Mouse (Mus musculus) heart, adult 18-20 months (tissue): ENCODE measurements around the gene Klhl20. TPM values are rescaled to one million over a fixed set of nuclear protein-coding genes. Genes with fewer than 3 reads are reported as not detected.
"Not testable (repeated sequence)": the region's sequence is repeated elsewhere in the genome, so short reads cannot be mapped to it uniquely, and the experiment has no call there.

ENCODE experiments used
- DNase-seq, 2 experiments: peaks; one replicate each; pipeline ENCODE4 v3.0.0; 2021 to 2022; ENCODE audit warnings: mixed read lengths in 1 of 2
- long read RNA-seq, 2 experiments: library from polyadenylated mRNA; stranded (forward); transcript quantifications; one replicate each; pipeline ENCODE4 v2.0.0; 2021
- total RNA-seq, 2 experiments: library from RNA; stranded (reverse); gene quantifications; 2 replicates each; pipeline ENCODE4 v1.2.3; 2021

Gene Klhl20
- 10 to 100 TPM; 10.7 to 11.1 TPM for total RNA-seq
- long read RNA-seq, experiment 1, full-length matches to known transcripts: 4 of 6 reads
- long read RNA-seq, experiment 1, partial matches to known transcripts: 1 of 6 reads
- long read RNA-seq, experiment 1, other reads (novel, unspliced or antisense): 1 of 6 reads
- long read RNA-seq, experiment 2, full-length matches to known transcripts: 1 of 2 reads
- long read RNA-seq, experiment 2, partial matches to known transcripts: 0 of 2 reads
- long read RNA-seq, experiment 2, other reads (novel, unspliced or antisense): 1 of 2 reads

- peak; percentile 95 to 98 for DNase-seq
Measured at GRCm38 (mm10) chr1:161130726-161131664, at the start of gene Klhl20. Klhl20 (minus strand) TSS chr1:161131511.

DNA sequence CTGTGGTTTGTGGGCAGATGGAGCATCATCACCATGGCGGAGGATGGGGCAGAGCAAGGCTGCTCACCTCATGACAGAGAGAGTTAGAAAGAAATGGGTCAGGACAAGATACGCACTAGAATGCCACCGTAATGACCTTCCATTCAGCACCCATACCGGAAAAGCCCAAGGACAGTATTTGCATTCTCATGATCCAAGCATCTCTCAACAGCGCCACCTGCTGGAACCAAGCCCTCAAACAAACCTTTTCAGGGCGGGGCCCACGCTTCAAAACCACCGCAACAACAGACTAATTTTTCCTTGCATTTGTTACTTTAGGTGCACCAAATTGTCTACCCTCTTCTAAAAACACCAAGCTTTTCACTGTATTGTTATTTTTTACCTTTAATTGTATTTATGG lies 49.4 kb upstream of the Klhl20 start:
- DNase-seq: peak; percentile 6 to 63

DNA sequence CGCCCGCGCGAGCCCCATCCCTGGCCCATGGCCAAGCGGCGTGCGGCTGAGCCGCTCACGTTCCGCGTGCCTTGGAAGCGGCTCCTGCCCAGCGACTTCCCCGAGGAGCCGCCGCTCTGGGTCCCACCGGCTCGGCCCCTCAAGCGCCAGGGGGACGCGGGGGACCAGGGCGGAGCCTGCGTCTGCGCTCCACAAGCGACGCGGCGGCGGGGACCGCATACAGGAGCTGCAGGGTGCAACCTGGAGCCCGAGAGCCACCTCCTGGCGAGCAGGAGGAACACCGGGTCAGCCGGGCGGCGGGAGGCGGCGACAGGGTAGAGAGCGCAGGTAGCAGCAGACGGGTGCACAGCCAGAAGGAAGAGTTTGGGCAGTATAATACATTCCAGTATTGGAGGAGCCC lies 39.3 kb upstream of the Klhl20 start:
- DNase-seq: peak; percentile 54 to 57

DNA sequence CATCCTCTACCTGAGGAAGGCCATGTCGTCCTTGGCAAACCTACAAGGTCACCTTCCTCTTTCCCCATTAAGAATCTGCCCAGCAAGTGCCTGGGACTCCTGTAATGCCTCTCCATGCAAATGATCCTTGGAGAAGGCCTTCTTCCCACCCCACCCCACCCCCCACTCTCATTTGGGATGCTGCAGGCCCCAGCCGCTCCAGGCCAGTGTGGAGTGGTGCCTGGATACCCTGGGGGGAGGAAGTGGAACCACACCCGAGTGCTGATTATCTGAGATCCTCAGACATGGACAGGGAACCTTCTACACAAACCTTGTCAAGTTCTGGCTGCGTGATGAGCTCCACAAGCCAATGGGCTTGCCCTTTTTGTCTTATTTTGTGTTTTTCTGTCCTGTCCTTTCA lies 29.0 kb upstream of the Klhl20 start:
- no peak for DNase-seq

GRCm38 (mm10) chr1:161159214-161159613 lies 27.9 kb upstream of the Klhl20 start, which contains the start of gene Tex50:
Tex50 (minus strand) TSS chr1:161159314.
- no peak for DNase-seq

GRCm38 (mm10) chr1:161156546-161156945 lies 25.2 kb upstream of the Klhl20 start:
- no peak for DNase-seq

- DNase-seq: no peak
Measured at GRCm38 (mm10) chr1:161151098-161151497, 19.8 kb upstream of the Klhl20 start.

GRCm38 (mm10) chr1:161147888-161148287 lies 16.6 kb upstream of the Klhl20 start:
- DNase-seq: no peak

- not testable (repeated sequence) for DNase-seq
Measured at GRCm38 (mm10) chr1:161145611-161146010, 14.3 kb upstream of the Klhl20 start.

- peak in 1 of 2 experiments; percentile 3 for DNase-seq
Measured at GRCm38 (mm10) chr1:161143216-161143615, 11.9 kb upstream of the Klhl20 start.

DNA sequence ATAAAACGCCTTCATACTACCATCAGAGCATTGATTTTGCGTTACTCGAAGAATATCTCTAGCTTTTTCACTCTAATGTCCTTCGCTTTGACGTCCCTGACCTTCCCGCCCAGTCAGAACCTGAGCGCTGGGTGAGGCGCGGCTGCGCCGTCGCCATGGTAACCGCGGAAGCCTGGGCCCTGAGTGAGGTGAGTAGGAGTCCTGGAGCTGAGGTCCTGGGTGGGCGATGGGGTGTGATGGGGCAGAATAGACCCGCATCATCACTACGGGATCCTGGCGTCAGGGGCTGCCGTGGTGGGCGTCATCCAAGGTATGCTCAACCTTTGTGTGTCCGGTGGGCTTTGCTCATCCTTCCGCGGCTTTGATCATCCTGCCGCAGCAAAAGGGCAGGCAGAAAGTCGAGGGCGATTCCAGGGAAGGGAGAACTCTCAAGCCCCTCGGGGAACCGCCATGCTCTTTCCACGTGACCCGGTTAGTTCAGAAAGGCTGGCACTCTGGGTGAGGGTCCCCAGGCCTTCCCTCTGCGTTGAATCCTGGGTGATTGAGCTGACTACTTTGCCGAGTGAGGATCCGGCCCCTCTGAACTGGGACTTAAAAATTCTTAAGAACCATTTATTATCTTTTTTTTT lies 11.3 kb upstream of the Klhl20 start, which contains the start of gene Ankrd45:
TSS of gene Ankrd45 (plus strand) at position 161 of the 629 bp plus-strand sequence.
- DNase-seq: peak; percentile 7 to 14

- DNase-seq: no peak
Measured at GRCm38 (mm10) chr1:161140026-161140762, 8.9 kb upstream of the Klhl20 start.

- DNase-seq: no peak
Measured at GRCm38 (mm10) chr1:161139496-161139895, 8.2 kb upstream of the Klhl20 start.

GRCm38 (mm10) chr1:161126461-161126860 lies 4.8 kb downstream of the Klhl20 start:
- DNase-seq: no peak

DNA sequence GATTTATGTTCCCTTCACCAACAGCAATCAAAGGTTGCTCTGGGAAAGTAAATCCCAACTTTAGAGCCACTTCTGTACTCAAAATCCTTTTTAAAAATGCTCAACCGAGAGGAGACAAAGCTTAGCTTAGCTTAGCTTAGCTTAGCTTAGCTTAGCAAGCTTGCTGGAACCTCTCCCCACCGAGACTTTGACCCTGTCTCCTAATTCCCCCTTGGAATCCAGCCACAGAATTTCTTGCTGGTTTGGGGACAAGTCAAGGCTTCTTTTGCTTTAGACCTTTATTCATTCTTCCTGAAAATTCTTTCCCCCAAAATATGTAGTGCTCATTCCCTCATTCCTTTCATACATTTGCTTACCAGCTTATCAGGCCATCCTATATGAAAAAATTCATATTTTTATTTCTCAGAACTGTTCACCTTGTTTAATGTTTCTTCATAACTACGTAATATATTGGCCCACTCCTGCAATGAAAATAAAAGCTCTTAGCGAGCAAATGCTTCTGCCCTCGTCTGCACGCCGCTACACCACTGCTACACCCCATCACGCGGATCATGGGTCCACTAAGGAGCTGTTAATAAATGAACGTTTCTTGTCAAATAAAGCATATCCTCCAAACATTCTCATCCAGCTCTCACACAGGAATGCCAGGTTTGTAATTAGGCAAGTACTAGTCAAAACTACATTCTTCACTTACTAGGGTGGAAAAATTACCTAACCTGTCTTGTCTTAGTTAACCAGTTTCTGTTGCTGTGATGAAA lies 8.5 kb downstream of the Klhl20 start:
- DNase-seq: no peak

GRCm38 (mm10) chr1:161114591-161114990 lies 16.7 kb downstream of the Klhl20 start:
- DNase-seq: no peak

GRCm38 (mm10) chr1:161109216-161109615 lies 22.1 kb downstream of the Klhl20 start:
- DNase-seq: no peak

DNA sequence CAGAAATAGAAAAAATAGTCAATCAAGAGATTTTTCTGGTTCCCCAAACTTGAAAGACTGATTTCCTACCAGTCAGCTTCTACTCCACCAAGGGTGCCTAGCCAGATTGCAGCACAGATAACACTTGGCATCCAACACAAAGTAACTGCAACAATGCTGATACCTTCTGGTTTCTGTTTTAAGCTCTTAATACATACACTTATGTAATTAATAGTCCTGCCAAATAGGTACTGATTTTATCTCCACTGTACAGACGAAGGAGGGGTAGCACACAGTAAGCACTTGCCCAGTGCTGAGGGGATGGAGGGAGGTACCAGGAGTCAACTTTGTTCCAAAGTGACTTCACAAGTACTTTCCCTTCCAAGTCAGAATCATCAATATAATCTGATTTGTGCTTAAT lies 27.5 kb downstream of the Klhl20 start:
- DNase-seq: no peak

- no peak for DNase-seq
Measured at GRCm38 (mm10) chr1:161099721-161100405, 31.4 kb downstream of the Klhl20 start.

- peak in 1 of 2 experiments; percentile 4 for DNase-seq
Measured at GRCm38 (mm10) chr1:161077243-161077642, 54.1 kb downstream of the Klhl20 start.
